Mouse (Mus musculus) cerebellum, postnatal 25 days (tissue): ENCODE data around the gene Rps3.

Experiments
- DNase-seq, 2 experiments: peaks; one replicate each; pipeline ENCODE4 v3.0.0; 2021; ENCODE audit warnings: mixed read lengths in 2 of 2

Gene Rps3

DNA sequence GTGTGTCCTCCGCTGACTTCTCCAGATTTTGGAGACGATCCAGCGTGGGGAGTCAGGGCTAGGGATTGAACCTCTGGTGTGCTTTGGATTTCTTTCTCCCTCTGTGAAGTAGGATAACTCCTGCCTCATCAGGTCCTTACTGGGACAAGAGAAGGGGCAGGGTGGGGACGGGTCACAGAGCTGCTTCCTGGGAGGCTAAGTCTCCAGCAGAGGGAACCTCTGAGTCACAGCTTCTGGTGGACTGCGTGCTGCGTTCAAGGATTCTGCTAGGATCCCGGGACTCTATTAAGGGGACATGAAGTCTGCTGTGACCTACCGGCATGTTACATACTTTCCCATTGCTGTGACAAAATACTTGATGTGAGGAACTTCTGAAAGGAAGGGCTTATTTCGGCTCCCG lies 44.7 kb downstream of the Rps3 start:
- DNase-seq = no peak

DNA sequence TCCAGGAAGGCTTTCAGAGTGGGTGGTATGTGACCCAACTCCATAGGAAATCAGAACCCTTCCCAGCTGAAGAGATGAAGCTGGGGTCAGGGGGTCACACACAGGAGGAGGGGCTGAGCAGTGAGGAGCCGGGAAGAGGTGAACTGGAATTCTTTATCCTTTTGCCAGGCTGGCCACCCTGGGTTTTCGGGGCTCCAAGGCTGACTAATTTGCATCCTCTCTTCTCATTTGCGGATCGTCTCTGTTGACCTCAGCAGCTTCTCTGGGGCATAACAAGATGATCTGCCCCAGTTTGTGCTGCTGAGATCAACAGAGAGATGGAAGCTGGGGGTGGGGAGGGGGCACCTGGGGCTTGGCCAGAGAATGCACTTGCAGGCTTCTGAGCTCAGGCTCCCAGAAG lies 47.0 kb downstream of the Rps3 start:
- no peak for DNase-seq

DNA sequence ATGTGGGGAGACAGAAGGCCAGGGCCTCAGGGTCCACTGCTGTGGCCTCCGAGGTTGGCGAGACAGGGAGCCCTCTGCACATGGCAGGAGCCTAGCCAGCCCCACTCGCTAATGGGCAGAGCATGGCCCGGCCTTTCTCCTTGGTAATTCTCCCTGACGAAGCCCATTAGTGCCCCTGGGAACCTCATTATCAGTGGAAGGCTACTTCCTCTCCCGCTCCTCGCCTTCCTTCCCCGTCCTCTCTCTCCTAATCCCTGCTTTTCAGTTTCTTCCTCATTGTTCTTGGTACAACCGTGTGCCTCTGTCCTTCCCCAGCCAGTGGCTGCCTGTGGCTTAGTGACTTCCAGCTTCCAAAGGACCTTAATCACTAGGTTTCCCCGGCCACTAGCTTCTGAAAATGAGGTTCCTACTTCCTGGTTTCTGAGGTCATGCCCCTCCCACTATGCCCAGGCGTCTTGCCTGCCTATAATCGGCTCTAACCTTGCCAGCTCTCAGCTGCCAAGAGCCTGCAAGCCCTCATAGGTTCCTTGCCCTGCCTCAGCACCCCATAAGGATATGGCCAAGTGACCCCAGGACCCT lies 48.8 kb downstream of the Rps3 start:
- DNase-seq = no peak

GRCm38 (mm10) chr7:99432863-99433262 lies 50.7 kb downstream of the Rps3 start:
- no peak for DNase-seq

DNA sequence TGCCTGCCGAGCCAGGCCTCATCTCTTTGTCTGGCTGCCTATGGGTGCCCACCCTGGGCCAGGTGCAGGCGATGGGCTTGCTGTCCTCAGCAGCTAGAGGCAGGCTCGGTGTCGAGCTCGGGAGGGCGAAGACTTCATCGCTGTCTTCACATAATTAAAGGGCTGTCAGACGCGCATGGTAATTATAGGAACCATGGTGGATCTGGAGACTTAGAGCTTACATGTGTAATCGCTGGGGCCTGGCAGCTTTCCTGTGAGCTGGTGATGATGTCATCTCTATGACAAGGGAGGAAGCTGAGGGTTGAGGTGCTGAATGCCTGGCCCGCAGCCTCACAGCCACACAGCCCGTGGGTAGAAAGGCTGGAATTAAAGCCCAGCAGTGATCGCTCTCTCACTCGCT lies 51.3 kb downstream of the Rps3 start:
- no peak for DNase-seq

GRCm38 (mm10) chr7:99430246-99430645 lies 53.3 kb downstream of the Rps3 start:
- DNase-seq = no peak

- peak in 1 of 2 experiments; percentile 39 for DNase-seq
Observed at GRCm38 (mm10) chr7:99429786-99430185, 53.8 kb downstream of the Rps3 start.

- no peak for DNase-seq
Observed at GRCm38 (mm10) chr7:99428836-99429235, 54.7 kb downstream of the Rps3 start.

DNA sequence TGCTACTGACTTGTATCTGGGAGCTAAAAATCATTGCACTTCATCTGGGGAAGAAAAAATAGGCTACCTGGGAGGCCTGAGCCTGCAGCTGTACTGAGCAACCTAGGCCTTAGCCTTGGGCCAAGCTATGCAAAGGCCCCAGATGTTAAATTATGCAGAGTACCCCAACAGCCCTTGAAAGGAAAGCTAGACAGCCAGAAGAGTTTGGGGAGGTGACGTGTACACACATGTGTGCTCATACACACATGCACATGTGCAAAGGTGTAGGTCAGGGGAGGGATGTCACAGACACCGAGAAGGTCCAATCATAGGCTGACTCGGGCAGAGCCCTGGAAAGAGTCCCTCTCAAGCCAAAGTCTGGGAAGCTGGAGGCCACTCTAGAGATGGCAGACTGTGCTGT lies 55.6 kb downstream of the Rps3 start:
- DNase-seq = no peak
